Mouse (Mus musculus) adrenal gland, adult 18-20 months (tissue): ENCODE measurements around the gene Lrr1. TPM values are rescaled to one million over a fixed set of nuclear protein-coding genes. Genes with fewer than 3 reads are reported as not detected.
"Not testable (repeated sequence)": the region's sequence is repeated elsewhere in the genome, so short reads cannot be mapped to it uniquely, and the experiment has no call there.

Experiments
- DNase-seq, 2 experiments: peaks; one replicate each; pipeline ENCODE4 v3.0.0; 2021 to 2022; ENCODE audit warnings: low spot score in 2 of 2
- total RNA-seq, 2 experiments: library from RNA; stranded (reverse); gene quantifications; 1 replicate in 1 of 2; 2 replicates in 1 of 2; pipeline ENCODE4 v1.2.3; 2021

Gene Lrr1
- total RNA-seq, 2 experiments from 2014 or later, result not detected

DNA sequence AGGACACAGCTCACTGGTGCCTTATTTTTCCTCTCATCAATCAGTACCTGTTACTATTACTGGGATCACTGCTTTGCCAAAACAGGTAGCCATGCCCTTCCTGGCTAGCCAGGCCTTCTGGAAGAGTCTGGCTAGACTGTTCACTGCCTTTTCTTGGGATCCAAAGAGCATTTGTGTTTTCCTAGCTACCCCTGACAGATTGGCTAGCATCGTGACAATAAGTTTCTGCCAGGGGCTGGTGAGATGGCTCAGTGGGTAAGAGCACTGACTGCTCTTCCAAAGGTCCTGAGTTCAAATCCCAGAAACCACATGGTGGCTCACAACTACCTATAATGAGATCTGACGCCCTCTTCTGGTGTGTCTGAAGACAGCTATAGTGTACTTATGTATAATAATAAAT is 7.9 kb upstream of the Lrr1 start:
- not testable (repeated sequence) for DNase-seq

- DNase-seq, result not testable (repeated sequence)
Observed at GRCm38 (mm10) chr12:69163586-69163985, 5.0 kb upstream of the Lrr1 start.

GRCm38 (mm10) chr12:69164904-69165303 is 3.7 kb upstream of the Lrr1 start:
- no peak for DNase-seq

- not testable (repeated sequence) for DNase-seq
Observed at GRCm38 (mm10) chr12:69166861-69167581, 1.6 kb upstream of the Lrr1 start.

DNA sequence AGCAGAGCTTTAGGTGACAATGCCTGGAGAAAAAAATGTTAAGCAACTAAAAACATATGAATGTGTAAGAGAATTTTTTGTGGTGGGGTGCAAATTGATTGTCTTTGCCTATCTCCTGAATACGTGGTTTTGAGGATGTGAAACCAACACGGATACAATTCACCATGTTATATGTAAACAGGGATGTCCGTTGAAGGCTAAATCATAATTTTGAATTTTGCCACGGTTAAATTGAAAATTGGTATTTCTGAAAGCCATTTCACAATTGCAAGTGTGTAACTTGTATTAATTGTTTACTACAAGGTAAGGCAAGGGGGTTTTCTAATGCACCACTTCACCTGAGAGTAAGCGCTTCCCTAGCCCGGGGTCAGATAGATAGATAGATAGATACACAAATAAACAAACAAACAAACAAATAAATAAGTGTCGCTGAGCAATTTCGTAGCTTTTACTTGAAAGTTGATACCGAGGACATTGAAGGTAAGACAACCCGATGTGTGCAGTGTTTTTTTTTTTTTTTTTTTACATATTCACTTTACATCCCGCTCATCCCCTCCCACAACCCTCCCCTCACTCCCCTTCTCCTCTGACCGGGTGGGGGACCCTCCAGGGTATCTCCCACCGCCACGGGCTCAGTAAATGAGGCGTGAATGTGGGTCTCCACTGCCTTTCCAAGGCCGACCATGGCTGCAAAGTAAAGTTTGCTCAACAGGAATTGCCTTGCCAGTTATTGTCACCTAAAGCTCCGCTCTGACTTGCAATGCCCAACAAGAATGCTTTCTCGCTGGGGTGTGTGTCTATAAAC is 756 bp upstream of the Lrr1 start:
- no peak for DNase-seq

DNA sequence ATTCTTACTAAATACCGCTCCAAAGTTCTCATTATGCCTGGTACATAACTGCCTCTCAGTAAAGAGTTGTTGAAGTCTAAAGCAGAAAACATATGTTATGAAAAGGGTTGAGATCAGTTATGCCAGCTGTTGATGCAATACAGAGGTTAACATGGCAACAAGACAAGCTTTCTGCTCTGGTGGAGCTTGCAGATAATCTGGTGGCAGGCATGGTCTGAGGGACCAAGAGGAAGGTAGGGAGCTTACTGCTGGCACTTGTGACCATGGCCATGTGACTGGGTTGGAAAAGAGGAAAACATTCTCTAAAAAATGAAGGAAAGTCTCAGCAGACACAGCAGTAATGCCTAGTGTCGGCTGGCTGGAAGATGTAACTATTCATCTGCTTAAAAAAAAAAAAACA is 2.7 kb downstream of the Lrr1 start:
- DNase-seq, result no peak

GRCm38 (mm10) chr12:69175975-69176374 is 7.4 kb downstream of the Lrr1 start:
- DNase-seq, result no peak

DNA sequence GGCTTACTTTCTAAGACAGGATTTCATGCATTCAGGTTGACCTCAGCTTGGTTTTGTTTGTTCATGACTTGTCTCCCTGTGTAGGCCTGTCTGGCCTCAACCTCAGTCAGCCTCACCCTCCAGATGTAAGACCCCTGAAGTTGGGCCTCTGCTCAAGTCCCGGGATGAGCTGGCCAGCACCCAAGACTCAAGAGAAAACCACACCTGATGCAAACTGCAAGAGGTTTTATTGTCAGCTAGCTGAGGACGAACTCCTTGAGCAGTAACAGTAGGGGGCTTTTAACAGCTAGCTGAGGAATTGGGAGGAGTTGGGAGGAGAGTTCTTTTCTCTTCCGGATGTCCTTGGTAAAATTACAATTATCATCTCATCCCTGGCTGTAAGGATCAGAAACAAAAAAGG is 8.9 kb downstream of the Lrr1 start:
- DNase-seq, result no peak

DNA sequence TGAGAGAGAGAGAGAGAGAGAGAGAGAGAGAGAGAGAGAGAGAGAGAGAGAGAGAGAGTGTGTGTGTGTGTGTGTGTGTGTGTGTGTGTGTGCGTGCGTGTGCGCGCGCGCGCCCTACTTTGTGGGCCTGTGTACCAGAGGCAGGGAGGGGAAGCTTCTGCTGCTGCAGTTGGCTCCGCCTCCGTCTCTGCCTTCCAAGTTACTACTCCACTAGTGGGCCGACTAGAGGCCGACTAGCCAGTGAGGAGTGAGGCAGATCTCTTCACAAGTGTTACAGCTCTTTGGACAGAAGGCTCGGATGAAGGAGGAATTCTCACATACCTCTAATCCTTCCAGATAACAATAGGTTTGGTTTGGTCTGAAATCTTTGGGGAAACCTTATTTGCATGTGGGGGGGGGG is 10.8 kb downstream of the Lrr1 start:
- no peak for DNase-seq

DNA sequence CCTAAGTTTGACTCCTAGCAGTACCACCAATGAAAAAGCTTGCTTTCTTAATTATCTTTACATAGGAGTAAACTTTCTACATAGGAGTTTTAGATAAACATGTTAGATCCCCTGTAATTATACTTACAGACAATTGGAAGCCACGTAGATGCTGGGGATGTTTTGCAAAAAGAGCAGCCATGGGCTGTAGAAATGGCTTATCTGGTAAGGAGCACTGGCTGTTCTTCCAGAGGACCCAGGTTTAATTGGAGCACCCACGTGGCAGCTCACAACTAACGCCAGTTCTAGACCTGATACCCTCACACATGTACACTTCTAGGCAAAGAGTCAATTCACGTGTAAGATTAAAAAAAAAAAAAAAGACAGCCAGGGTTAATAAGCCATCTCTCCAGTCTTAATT is 13.2 kb downstream of the Lrr1 start:
- no peak for DNase-seq

DNA sequence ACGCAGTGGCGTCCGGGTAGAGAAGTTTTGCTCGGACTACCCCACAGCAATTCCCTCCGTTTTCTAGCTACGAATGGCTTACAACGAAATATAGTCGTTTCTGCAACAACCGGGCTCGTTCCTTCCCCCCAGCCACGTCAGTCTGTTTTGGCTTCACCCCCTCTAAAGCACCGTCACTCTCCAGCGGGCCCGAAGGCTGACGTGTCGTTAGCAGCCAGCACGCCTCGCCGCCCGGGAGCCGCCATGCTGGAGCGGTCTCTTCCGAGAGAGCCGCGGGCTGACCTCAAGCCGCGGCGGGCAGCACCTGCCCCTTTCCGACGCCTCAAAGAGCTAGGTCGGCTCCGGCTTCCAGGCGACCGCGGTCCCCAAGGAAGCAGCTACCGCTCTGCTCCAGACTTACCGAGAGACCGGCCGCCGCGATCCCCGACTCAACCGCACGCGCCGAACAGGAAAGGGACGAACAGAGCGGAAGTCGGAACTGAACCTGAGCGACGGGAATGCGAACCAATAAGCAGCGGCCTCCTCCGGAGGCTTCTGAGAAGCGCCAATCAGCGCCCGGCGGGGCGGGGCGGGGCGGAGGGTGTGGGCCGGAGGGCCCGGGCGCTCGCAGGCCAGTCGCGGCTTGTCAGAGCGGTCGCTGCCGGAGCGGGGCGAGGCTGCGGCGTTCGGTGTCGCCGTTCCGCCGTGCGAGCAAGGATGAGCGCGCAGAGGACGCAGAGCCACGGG is 15.1 kb downstream of the Lrr1 start, which contains the start of the genes Rpl36al and Mgat2:
Gene Rpl36al (minus strand): TSS at position 501 of the 726 bp plus-strand sequence.
Gene Mgat2 (plus strand): TSS at position 575 of the 726 bp plus-strand sequence.
- DNase-seq, result peak; percentile 97 to 99

- DNase-seq, result peak; percentile 58 to 67
Observed at GRCm38 (mm10) chr12:69184342-69185295, 16.0 kb downstream of the Lrr1 start.

DNA sequence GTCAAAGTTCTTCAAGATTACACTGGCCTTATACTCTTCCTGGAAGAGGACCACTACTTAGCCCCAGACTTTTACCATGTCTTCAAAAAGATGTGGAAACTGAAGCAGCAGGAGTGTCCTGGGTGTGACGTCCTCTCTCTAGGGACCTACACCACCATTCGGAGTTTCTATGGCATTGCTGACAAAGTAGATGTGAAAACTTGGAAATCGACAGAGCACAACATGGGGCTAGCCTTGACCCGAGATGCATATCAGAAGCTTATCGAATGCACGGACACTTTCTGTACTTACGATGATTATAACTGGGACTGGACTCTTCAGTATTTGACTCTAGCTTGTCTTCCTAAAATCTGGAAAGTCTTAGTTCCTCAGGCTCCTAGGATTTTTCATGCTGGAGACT is 16.8 kb downstream of the Lrr1 start:
- no peak for DNase-seq

DNA sequence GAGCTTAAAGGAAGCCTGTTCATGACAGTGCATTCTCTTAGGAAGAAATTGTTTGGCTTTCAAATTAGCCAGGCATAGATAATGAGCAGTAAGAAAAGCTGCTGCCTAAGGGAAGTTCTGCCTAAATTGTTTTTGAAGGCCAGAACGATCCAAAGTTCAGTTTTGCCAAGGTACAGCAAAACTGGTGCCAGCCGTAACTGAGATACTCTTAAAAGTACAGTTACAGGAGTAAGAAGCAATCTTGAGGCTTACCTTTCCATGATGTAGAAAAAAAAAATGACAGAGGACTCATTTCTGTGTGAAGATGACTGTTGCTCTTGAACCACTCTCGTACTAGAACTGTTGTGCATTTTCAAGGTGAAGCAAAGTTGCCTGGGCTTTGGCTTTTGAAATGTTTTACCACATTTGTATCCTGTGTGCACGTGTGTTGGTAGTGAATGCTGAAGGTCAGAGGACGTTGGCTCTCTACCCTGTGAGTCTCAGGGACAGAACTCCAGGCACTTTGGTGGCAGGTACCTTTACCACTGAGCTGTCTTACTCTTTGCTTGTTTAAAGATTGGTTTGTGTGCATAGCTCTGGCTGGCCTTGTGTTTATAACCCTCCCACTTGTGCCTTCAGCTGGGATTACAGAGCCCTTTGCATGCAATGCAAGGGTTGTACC is 18.3 kb downstream of the Lrr1 start:
- no peak for DNase-seq

DNA sequence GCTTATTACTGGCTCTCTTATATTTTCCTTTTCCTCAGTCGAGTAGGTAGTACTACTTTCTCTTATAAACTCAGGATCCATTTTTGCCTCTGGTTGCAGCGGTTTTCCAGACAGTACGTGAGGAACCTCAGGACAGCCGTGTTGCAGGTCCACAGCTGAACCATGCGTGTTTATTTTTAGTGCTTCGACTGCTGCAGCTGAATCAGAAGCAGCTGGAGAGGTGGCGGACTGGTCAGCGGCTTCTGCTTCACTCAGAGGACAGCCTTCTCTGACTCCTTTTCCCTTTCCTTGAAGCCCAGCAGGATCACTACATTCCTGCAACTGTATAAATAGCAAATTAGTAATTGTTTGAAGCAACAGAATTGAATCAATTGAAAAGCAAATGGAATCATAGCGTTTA is 21.5 kb downstream of the Lrr1 start:
- no peak for DNase-seq

GRCm38 (mm10) chr12:69190522-69190921 is 21.9 kb downstream of the Lrr1 start:
- DNase-seq, result no peak

- no peak for DNase-seq
Observed at GRCm38 (mm10) chr12:69191396-69191795, 22.8 kb downstream of the Lrr1 start.

DNA sequence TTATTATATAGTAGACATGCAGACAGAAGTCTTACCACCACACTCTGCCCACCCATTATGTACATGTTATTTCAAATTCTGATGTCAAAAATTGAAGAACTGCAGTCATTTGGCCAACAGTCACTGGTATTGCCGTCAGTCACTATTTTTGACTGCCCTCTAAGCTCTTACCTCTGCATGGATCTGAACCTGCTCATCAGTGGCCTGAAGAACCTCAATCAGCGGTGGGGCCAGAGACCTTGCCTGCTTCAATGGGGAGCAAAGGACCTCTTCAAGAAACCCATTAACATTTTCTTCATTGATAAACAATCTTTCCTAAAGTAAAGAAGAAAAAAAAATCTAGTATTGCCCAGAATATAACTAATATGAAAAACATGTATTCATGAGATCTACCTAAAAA is 24.0 kb downstream of the Lrr1 start:
- DNase-seq, result no peak

GRCm38 (mm10) chr12:69196444-69197377 is 28.1 kb downstream of the Lrr1 start, which contains the start of gene Gm49383:
TSS of gene Gm49383 (minus strand) at chr12:69197104.
- peak; percentile 65 to 74 for DNase-seq
